Mouse (Mus musculus): Measurements from ENCODE around the gene A1bg. TPM values are rescaled to one million over a fixed set of nuclear protein-coding genes. Genes with fewer than 3 reads are reported as not detected.

Gene A1bg
- total RNA-seq (2021), result not detected
- long read RNA-seq, experiment 1, result 0 reads
- long read RNA-seq, experiment 2, result 0 reads

- no peak for DNase-seq
- intact Hi-C loops (cut with DNase I; ENCODE audit: low total_unique reads), result no loop called here
Observed at GRCm38 (mm10) chr15:60922912-60923311, at the start of gene A1bg. TSS of gene A1bg (minus strand) at chr15:60923012.

- DNase-seq, result no peak
- intact Hi-C loops (cut with DNase I; ENCODE audit: low total_unique reads), result no loop called here
Observed at GRCm38 (mm10) chr15:60968549-60968861, 45.7 kb upstream of the A1bg start.

GRCm38 (mm10) chr15:60967841-60968548 lies 45.2 kb upstream of the A1bg start:
- intact Hi-C loops (cut with DNase I; ENCODE audit: low total_unique reads), result no loop called here
- no peak for DNase-seq

- DNase-seq, result no peak
- intact Hi-C loops (cut with DNase I; ENCODE audit: low total_unique reads), result no loop called here
Observed at GRCm38 (mm10) chr15:60925686-60926085, 2.9 kb upstream of the A1bg start.

- intact Hi-C loops (cut with DNase I; ENCODE audit: low total_unique reads), result no loop called here
- no peak for DNase-seq
Observed at GRCm38 (mm10) chr15:60903763-60904697, 18.8 kb downstream of the A1bg start.

- no peak for DNase-seq
- intact Hi-C loops (cut with DNase I; ENCODE audit: low total_unique reads), result no loop called here
Observed at GRCm38 (mm10) chr15:60898187-60898965, 24.4 kb downstream of the A1bg start.

GRCm38 (mm10) chr15:60896040-60896439 lies 26.8 kb downstream of the A1bg start:
- intact Hi-C loops (cut with DNase I; ENCODE audit: low total_unique reads), result no loop called here
- no peak for DNase-seq

GRCm38 (mm10) chr15:60892976-60893463 lies 29.8 kb downstream of the A1bg start:
- no peak for DNase-seq

GRCm38 (mm10) chr15:60888724-60889123 lies 34.1 kb downstream of the A1bg start:
- intact Hi-C loops (cut with DNase I; ENCODE audit: low total_unique reads), result no loop called here
- DNase-seq, result no peak

More at GRCm38 (mm10) chr15:60892976-60893463, 29.8 kb downstream of the A1bg start:
- intact Hi-C loops (cut with DNase I; ENCODE audit: low total_unique reads), result no loop called here

- no peak for DNase-seq
- intact Hi-C loops (cut with DNase I; ENCODE audit: low total_unique reads), result no loop called here
Observed at GRCm38 (mm10) chr15:60875721-60876120, 47.1 kb downstream of the A1bg start.

GRCm38 (mm10) chr15:60862417-60862816 lies 60.4 kb downstream of the A1bg start:
- intact Hi-C loops (cut with DNase I; ENCODE audit: low total_unique reads), result no loop called here
- DNase-seq, result no peak

GRCm38 (mm10) chr15:60855112-60855511 lies 67.7 kb downstream of the A1bg start:
- intact Hi-C loops (cut with DNase I; ENCODE audit: low total_unique reads), result no loop called here

GRCm38 (mm10) chr15:60854151-60854550 lies 68.7 kb downstream of the A1bg start:
- intact Hi-C loops (cut with DNase I; ENCODE audit: low total_unique reads), result no loop called here
- DNase-seq, result no peak

More at GRCm38 (mm10) chr15:60855112-60855511, 67.7 kb downstream of the A1bg start:
- DNase-seq, result no peak

GRCm38 (mm10) chr15:60853231-60853999 lies 69.4 kb downstream of the A1bg start, which contains the start of gene Fam84b:
TSS of gene Fam84b (minus strand) at chr15:60853778.
- intact Hi-C loops (cut with DNase I; ENCODE audit: low total_unique reads), result no loop called here
- DNase-seq, result no peak

- no peak for DNase-seq
- intact Hi-C loops (cut with DNase I; ENCODE audit: low total_unique reads), result no loop called here
Observed at GRCm38 (mm10) chr15:60848630-60849029, 74.2 kb downstream of the A1bg start.

Data from gastrocnemius, postnatal 14 days (tissue).